35 mouse cellular contexts compared by ENCODE assay signal in genomic region chr15:103372461-103372860, GRCm38 (mm10). TPM values are rescaled to one million over a fixed set of nuclear protein-coding genes. Genes with fewer than 3 reads are reported as not detected.
"Had no signal": no experiment of that assay in that cellular context is flagged by ENCODE, and none has a peak within 500 bp of the region (broad histone marks: within the 10 kb centered on the region; RNA-seq: fewer than 3 reads in every experiment).

No protein-coding gene starts in this region.

- H3K27ac ChIP-seq: embryonic facial prominence, embryonic 10.5 days; embryonic facial prominence, embryonic 12.5 days; embryonic facial prominence, embryonic 13.5 days; forebrain, embryonic 10.5 days; forebrain, embryonic 12.5 days; forebrain, embryonic 13.5 days; forebrain, embryonic 15.5 days had no signal

- DNase-seq: cerebellum, adult 2 months; cerebellum, adult 8-10 months; cerebellum, adult 9-10 months; cerebellum, adult 9-11 months; cerebellum, postnatal 10 days; cerebellum, postnatal 14 days; cerebellum, postnatal 25 days; cerebellum, postnatal 36 days; embryo, embryonic 11 days; forebrain, postnatal 0 days; gastrocnemius, adult 2 months; gastrocnemius, postnatal 10 days; gastrocnemius, postnatal 14 days; gastrocnemius, postnatal 25 days; gastrocnemius, postnatal 36 days; heart, adult 18-20 months; heart, adult 2 months had no signal

- H3K4me1 ChIP-seq: forebrain, embryonic 13.5 days; forebrain, embryonic 15.5 days had no signal

- H3K36me3 ChIP-seq: embryonic facial prominence, embryonic 10.5 days; embryonic facial prominence, embryonic 12.5 days; embryonic facial prominence, embryonic 13.5 days; embryonic facial prominence, embryonic 15.5 days; forebrain, embryonic 10.5 days; forebrain, embryonic 12.5 days; forebrain, embryonic 15.5 days had no signal

- H3K4me3 ChIP-seq: embryonic facial prominence, embryonic 10.5 days; embryonic facial prominence, embryonic 12.5 days; embryonic facial prominence, embryonic 13.5 days; embryonic facial prominence, embryonic 15.5 days; erythroblast, embryonic 14.5 days; forebrain, embryonic 10.5 days; forebrain, embryonic 12.5 days; forebrain, embryonic 13.5 days; forebrain, embryonic 15.5 days; gastrocnemius, adult 2 months; heart, adult 2 months had no signal

- H3K27me3 ChIP-seq: embryonic facial prominence, embryonic 13.5 days; embryonic facial prominence, embryonic 15.5 days; forebrain, embryonic 13.5 days; forebrain, embryonic 15.5 days had no signal

- H3K9me3 ChIP-seq: embryonic facial prominence, embryonic 10.5 days; embryonic facial prominence, embryonic 12.5 days; embryonic facial prominence, embryonic 13.5 days; embryonic facial prominence, embryonic 15.5 days; forebrain, embryonic 10.5 days; forebrain, embryonic 12.5 days; forebrain, embryonic 13.5 days; forebrain, embryonic 15.5 days had no signal

RNA-seq across cellular contexts. Expression of gene Gtsf1, which starts 57.8 kb away (rescaled TPM):
- total RNA-seq: common myeloid progenitor, adult 5-6 weeks; forebrain, postnatal 0 days; gastrocnemius, adult 18-20 months; gastrocnemius, adult 2 months; gastrocnemius, adult 8-10 months; gastrocnemius, postnatal 10 days; gastrocnemius, postnatal 14 days; gastrocnemius, postnatal 25 days; gastrocnemius, postnatal 36 days; gastrocnemius, postnatal 4 days; granulocyte monocyte progenitor cell, adult 5-6 weeks; heart, adult 18-20 months; heart, adult 2 months had no signal
- polyA plus RNA-seq: embryonic facial prominence, embryonic 10.5 days; embryonic facial prominence, embryonic 12.5 days; embryonic facial prominence, embryonic 13.5 days; embryonic facial prominence, embryonic 14.5 days; embryonic facial prominence, embryonic 15.5 days; erythroblast, embryonic 14.5 days; forebrain, embryonic 10.5 days; forebrain, embryonic 11.5 days; forebrain, embryonic 12.5 days; forebrain, embryonic 13.5 days; forebrain, embryonic 14.5 days; forebrain, embryonic 15.5 days; forebrain, embryonic 16.5 days; forebrain, postnatal 0 days had no signal
